Mouse (Mus musculus): ENCODE data around the gene Btbd35f15. TPM values are rescaled to one million over a fixed set of nuclear protein-coding genes. Genes with fewer than 3 reads are reported as not detected.
"Not testable (repeated sequence)": the region's sequence is repeated elsewhere in the genome, so short reads cannot be mapped to it uniquely, and the experiment has no call there.

Gene Btbd35f15
- polyA plus RNA-seq (2012): not detected in 2 replicates

GRCm38 (mm10) chrX:33577214-33577613 lies at the start of gene Btbd35f15:
Btbd35f15 (minus strand) TSS chrX:33577314.
- TF ChIP-seq GATA1 (IDR thresholded peaks at IDR 0.05; ENCODE audit: low read length): not testable (repeated sequence)

Other genes starting within 250 kb of the Btbd35f15 start
- gene Btbd35f13, start 79.9 kb upstream of the Btbd35f15 start, polyA plus RNA-seq (2012): not detected in 2 replicates
- gene Btbd35f14, start 125.0 kb upstream of the Btbd35f15 start, polyA plus RNA-seq (2012): not detected in 2 replicates

All from G1E-ER4 (cell line).